Mouse (Mus musculus) E14TG2a.4 (cell line): ENCODE measurements around the gene Rere.

Experiments used
- CTCF ChIP-seq: conservative IDR thresholded peaks from 2 replicates; pipeline ENCODE4 v1.5.1; 2014; ENCODE audit warnings: low read length
- POU5F1 ChIP-seq: IDR thresholded peaks from 2 replicates; pipeline ENCODE4 v1.6.1; 2014; ENCODE audit warnings: low read length, borderline replicate concordance

GRCm38 (mm10) chr4:150291900-150292299 is 10.5 kb downstream of the Rere start:
- peak; percentile 57 for TF ChIP-seq CTCF
- TF ChIP-seq POU5F1: no peak
